Comparison of ENCODE assay signal across 9 mouse cellular contexts in genomic region chr11:98970191-98970925, GRCm38 (mm10). TPM values are rescaled to one million over a fixed set of nuclear protein-coding genes. Genes with fewer than 3 reads are reported as not detected.
DNase-seq lines count a peak whose midpoint lies in the region; ATAC-seq and TF ChIP-seq lines count a peak whose summit lies in the region.
"Had no signal": no experiment of that assay in that cellular context is flagged by ENCODE, and none has a peak within 500 bp of the region (broad histone marks: within the 10 kb centered on the region; RNA-seq: fewer than 3 reads in every experiment).

No protein-coding gene starts in this region.

- H3K9ac ChIP-seq in CH12.LX (ENCODE audit: insufficient read depth, low read depth), result no peak overlapping the region
- no peak overlapping the region for H3K9ac ChIP-seq in embryonic facial prominence, embryonic 15.5 days

- no peak overlapping the region for H3K4me2 ChIP-seq in CH12.LX (ENCODE audit: insufficient read depth, low read depth, poor library complexity, severe bottlenecking)
- no peak overlapping the region for H3K4me2 ChIP-seq in embryonic facial prominence, embryonic 15.5 days (replicated peaks)

- WGBS in embryonic facial prominence, embryonic 15.5 days, result 73% methylated on average over 29 of the region's 29 CpGs

- in situ Hi-C loops in CH12.LX (cut with MboI; ENCODE audit: low pct_ligation_motif_present, low pct_unique_long_range_greater_than_20kb, low sequenced_read_pairs), result loop anchor here (5.0 to 10.0 kb wide), 2 partner anchors 33 to 56 kb away; no protein-coding TSS in a partner anchor

- no peaks in the 10 kb centered on the region for H3K27me3 ChIP-seq in CH12.LX (replicated peaks)
- H3K27me3 ChIP-seq in embryonic facial prominence, embryonic 15.5 days, result no peaks in the 10 kb centered on the region

- H3K36me3 ChIP-seq in CH12.LX (replicated peaks in 1 of 2; ENCODE audit: control insufficient read depth in 1 of 2, insufficient read depth in 1 of 2, low read length in 1 of 2), result peaks cover 55 to 92% of the 10 kb centered on the region in 2 experiments
- H3K36me3 ChIP-seq in embryonic facial prominence, embryonic 15.5 days, result peaks cover 75% of the 10 kb centered on the region

- no peak overlapping the region for H3K4me3 ChIP-seq in CH12.LX (replicated peaks in 1 of 3; ENCODE audit: low read depth in 2 of 3, low read length in 2 of 3, poor library complexity in 1 of 3)
- no peak overlapping the region for H3K4me3 ChIP-seq in embryonic facial prominence, embryonic 15.5 days (replicated peaks)

- no peak for TF ChIP-seq RAD21 in CH12.LX (IDR thresholded peaks at IDR 0.05; ENCODE audit: low read depth, low read length)

- dilution Hi-C loops in CH12.LX (cut with MboI; ENCODE audit: extremely low pct_ligation_motif_present, extremely low pct_unique_long_range_greater_than_20kb, low sequenced_read_pairs), result no loop called here

- TF ChIP-seq CTCF in CH12.LX (conservative IDR thresholded peaks at IDR 0.05 in 1 of 2, IDR thresholded peaks at IDR 0.05 in 1 of 2; ENCODE audit: low read depth in 2 of 2, low read length in 2 of 2), result no peak

- no peak for TF ChIP-seq EP300 in CH12.LX (IDR thresholded peaks at IDR 0.05; ENCODE audit: low read length)

- H3K79me2 ChIP-seq in CH12.LX (replicated peaks; ENCODE audit: control insufficient read depth, extremely low read depth, insufficient read depth, poor library complexity, severe bottlenecking), result no peaks in the 10 kb centered on the region

- TF ChIP-seq POLR2A in CH12.LX (IDR thresholded peaks at IDR 0.05; ENCODE audit: low read depth, low read length), result no peak

- peaks cover 8 to 43% of the 10 kb centered on the region in 2 experiments for H3K4me1 ChIP-seq in CH12.LX (ENCODE audit: control insufficient read depth in 1 of 2, insufficient read depth in 2 of 2)
- peaks cover 68% of the 10 kb centered on the region for H3K4me1 ChIP-seq in embryonic facial prominence, embryonic 15.5 days

- peak; percentile 26 for DNase-seq in gastrocnemius, postnatal 10 days
- no peak for DNase-seq in gastrocnemius, postnatal 14 days
- DNase-seq in CH12.LX (ENCODE audit: extremely low read depth), result no peak
- DNase-seq in kidney, postnatal 36 days, result peak; percentile 86 to 90
- no peak for DNase-seq in natural killer cell, adult 2 months (ENCODE audit: low spot score in 2 of 2)
- no peak for DNase-seq in urinary bladder, postnatal 36 days (ENCODE audit: low spot score in 2 of 2)
- no peak for DNase-seq in urinary bladder, adult 2 months (ENCODE audit: low spot score)

- intact Hi-C loops in gastrocnemius, postnatal 14 days (cut with DNase I; ENCODE audit: low total_unique reads), result loop anchor here (2.0 to 10.0 kb wide), 2 partner anchors 44 to 116 kb away; partner anchors contain the start of gene Rara

- H3K9me3 ChIP-seq in CH12.LX (replicated peaks; ENCODE audit: low read length), result peaks cover 3% of the 10 kb centered on the region
- H3K9me3 ChIP-seq in embryonic facial prominence, embryonic 15.5 days (replicated peaks), result no peaks in the 10 kb centered on the region

- H3K27ac ChIP-seq in CH12.LX (ENCODE audit: insufficient read depth, low read depth), result peak overlapping the region; percentile 0; the same call in 1 of the 2 replicates
- peak overlapping the region; percentile 74; the same call in 1 of the 2 replicates for H3K27ac ChIP-seq in embryonic facial prominence, embryonic 15.5 days (replicated peaks)

- no peak for ATAC-seq in embryonic facial prominence, embryonic 15.5 days (ENCODE audit: insufficient number of reproducible peaks, low FRiP score, low TSS enrichment, low read depth)

TF ChIP-seq in CH12.LX, 34 proteins besides CTCF, POLR2A, EP300 and RAD21:
- TF ChIP-seq MAX (IDR thresholded peaks at IDR 0.05; ENCODE audit: low read length), result no peak
- no peak for TF ChIP-seq SIN3A (IDR thresholded peaks at IDR 0.05; ENCODE audit: low read length)
- TF ChIP-seq NELFE (IDR thresholded peaks at IDR 0.05; ENCODE audit: low read depth, low read length), result no peak
- no peak for TF ChIP-seq USF1 (IDR thresholded peaks at IDR 0.05; ENCODE audit: low read depth, low read length)
- no peak for TF ChIP-seq PAX5 (IDR thresholded peaks at IDR 0.05; ENCODE audit: low read length)
- TF ChIP-seq JUN (IDR thresholded peaks at IDR 0.05; ENCODE audit: insufficient read depth, low read depth, low read length), result no peak
- TF ChIP-seq NRF1 (IDR thresholded peaks at IDR 0.05; ENCODE audit: low read depth, low read length), result no peak
- no peak for TF ChIP-seq ZNF384 (IDR thresholded peaks at IDR 0.05; ENCODE audit: low read depth, low read length)
- no peak for TF ChIP-seq SMC3 (IDR thresholded peaks at IDR 0.05; ENCODE audit: low read depth, low read length)
- no peak for TF ChIP-seq POLR2AphosphoS2 (IDR thresholded peaks at IDR 0.05; ENCODE audit: low read depth, low read length)
- no peak for TF ChIP-seq MAZ (IDR thresholded peaks at IDR 0.05; ENCODE audit: low read depth, low read length)
- no peak for TF ChIP-seq TCF12 (IDR thresholded peaks at IDR 0.05; ENCODE audit: low read depth, low read length)
- TF ChIP-seq ZC3H11A (IDR thresholded peaks at IDR 0.05; ENCODE audit: low read depth, low read length), result no peak
- TF ChIP-seq CHD1 (IDR thresholded peaks at IDR 0.05; ENCODE audit: low read depth, low read length), result no peak
- TF ChIP-seq HCFC1 (IDR thresholded peaks at IDR 0.05; ENCODE audit: low read depth, low read length), result no peak
- TF ChIP-seq ZMIZ1 (IDR thresholded peaks at IDR 0.05; ENCODE audit: low read depth, low read length), result no peak
- TF ChIP-seq GABPA (IDR thresholded peaks at IDR 0.05; ENCODE audit: insufficient replicate concordance, low read depth, low read length), result no peak

RNA-seq across cellular contexts. Expression of gene Gjd3, which starts 12.5 kb away (rescaled TPM):
- not detected for total RNA-seq in gastrocnemius, postnatal 10 days (2021)
- not detected for total RNA-seq in gastrocnemius, postnatal 14 days (2021)
- total RNA-seq in CH12.LX (2012; rRNA removed) (0.47 and 0.50 TPM in 2 replicates), CH12.LX (2014; rRNA removed) (not detected in 2 replicates)
- polyA plus RNA-seq in CH12.LX (2012; ENCODE audit: insufficient read length, low read depth), result not detected in 2 replicates
- polyA plus RNA-seq in embryonic facial prominence, embryonic 15.5 days (2015; fragmentation: Nextera tagmentation; extraction: Ambion mirVana), result 0.96 and 1.1 TPM in 2 replicates
- 0.55 and 0.87 TPM in 2 replicates for polyA plus RNA-seq in urinary bladder, adult 2 months (2012; rRNA removed)
- total RNA-seq: common myeloid progenitor, adult 5-6 weeks had no signal

RNA-seq across cellular contexts. Expression of gene Rara, which starts 42.7 kb away (rescaled TPM):
- 10 to 100 TPM; 22.6 to 31.5 TPM for total RNA-seq in gastrocnemius, postnatal 10 days (2021)
- 10 to 100 TPM; 13.7 to 19.7 TPM for total RNA-seq in gastrocnemius, postnatal 14 days (2021)
- total RNA-seq in CH12.LX (2012; rRNA removed) (11.1 and 12.1 TPM in 2 replicates), CH12.LX (2014; rRNA removed) (2.7 and 4.5 TPM in 2 replicates)
- 12.4 and 13.7 TPM in 2 replicates for polyA plus RNA-seq in CH12.LX (2012; ENCODE audit: insufficient read length, low read depth)
- 50.0 and 53.5 TPM in 2 replicates for polyA plus RNA-seq in embryonic facial prominence, embryonic 15.5 days (2015; fragmentation: Nextera tagmentation; extraction: Ambion mirVana)
- polyA plus RNA-seq in urinary bladder, adult 2 months (2012; rRNA removed), result 8.5 and 13.7 TPM in 2 replicates

RNA-seq across cellular contexts. Expression of gene Top2a, which starts 53.6 kb away (rescaled TPM):
- total RNA-seq in gastrocnemius, postnatal 10 days (2021), result 10 to 100 TPM; 33.9 to 43.9 TPM
- 10 to 100 TPM; 13.8 to 16.9 TPM for total RNA-seq in gastrocnemius, postnatal 14 days (2021)
- 400 and 420 TPM in 2 replicates for total RNA-seq in CH12.LX (2012; rRNA removed)
- total RNA-seq in CH12.LX (2014; rRNA removed), result 385 and 423 TPM in 2 replicates
- polyA plus RNA-seq in CH12.LX (2012; ENCODE audit: insufficient read length, low read depth), result 422 and 444 TPM in 2 replicates
- 162 and 168 TPM in 2 replicates for polyA plus RNA-seq in embryonic facial prominence, embryonic 15.5 days (2015; fragmentation: Nextera tagmentation; extraction: Ambion mirVana)
- polyA plus RNA-seq in urinary bladder, adult 2 months (2012; rRNA removed), result 4.7 and 6.0 TPM in 2 replicates

Comparison
In these comparisons a context has a peak if more than half of its experiments do, and no peak if none do; other contexts are left out.
1. DNase-seq: peak in gastrocnemius, postnatal 10 days (single experiment) and kidney, postnatal 36 days (2 of 2); none in gastrocnemius, postnatal 14 days (single experiment), CH12.LX (single experiment), natural killer cell, adult 2 months (0 of 2), urinary bladder, postnatal 36 days (0 of 2) and urinary bladder, adult 2 months (single experiment).
2. RNA of gene Top2a, which starts 53.6 kb away (total RNA-seq): 385 to 423 TPM in CH12.LX; 33.9 to 43.9 TPM in gastrocnemius, postnatal 10 days and 13.8 to 16.9 TPM in gastrocnemius, postnatal 14 days; every median in the first group is over 4 times any median in the second.